Mouse (Mus musculus) right cerebral cortex, postnatal 14 days (tissue): Measurements from ENCODE around the gene Tmem109.
A peak's percentile ranks its signal among the peaks of the same experiment; 100 is the strongest.

Experiments
- DNase-seq: peaks from one replicate; pipeline ENCODE4 v3.0.0; 2022

The Tmem109 gene

GRCm38 (mm10) chr19:10881426-10882154 is at the start of gene Tmem109:
Gene Tmem109 (minus strand): TSS chr19:10882001.
- DNase-seq = peak; percentile 93

GRCm38 (mm10) chr19:10930641-10931040 is 48.8 kb upstream of the Tmem109 start:
- DNase-seq = no peak

GRCm38 (mm10) chr19:10926666-10927065 is 44.9 kb upstream of the Tmem109 start:
- DNase-seq = no peak

GRCm38 (mm10) chr19:10926123-10926621 is 44.4 kb upstream of the Tmem109 start:
- no peak for DNase-seq

GRCm38 (mm10) chr19:10924220-10924619 is 42.4 kb upstream of the Tmem109 start:
- DNase-seq = no peak

- DNase-seq = no peak
Measured at GRCm38 (mm10) chr19:10921058-10921457, 39.3 kb upstream of the Tmem109 start.

GRCm38 (mm10) chr19:10920532-10920931 is 38.7 kb upstream of the Tmem109 start, which contains the start of gene Zp1:
Gene Zp1 (minus strand): TSS chr19:10920632.
- DNase-seq = no peak

GRCm38 (mm10) chr19:10918321-10918991 is 36.7 kb upstream of the Tmem109 start:
- DNase-seq = no peak

GRCm38 (mm10) chr19:10916506-10916905 is 34.7 kb upstream of the Tmem109 start:
- DNase-seq = no peak

GRCm38 (mm10) chr19:10914870-10915269 is 33.1 kb upstream of the Tmem109 start:
- no peak for DNase-seq

- no peak for DNase-seq
Measured at GRCm38 (mm10) chr19:10914291-10914690, 32.5 kb upstream of the Tmem109 start.

GRCm38 (mm10) chr19:10909087-10909721 is 27.4 kb upstream of the Tmem109 start:
- no peak for DNase-seq

- peak; percentile 56 for DNase-seq
Measured at GRCm38 (mm10) chr19:10907891-10908290, 26.1 kb upstream of the Tmem109 start.

GRCm38 (mm10) chr19:10905728-10906000 is 23.9 kb upstream of the Tmem109 start:
- no peak for DNase-seq

- DNase-seq = peak; percentile 31
Measured at GRCm38 (mm10) chr19:10904927-10905727, 23.3 kb upstream of the Tmem109 start.

- no peak for DNase-seq
Measured at GRCm38 (mm10) chr19:10904512-10904911, 22.7 kb upstream of the Tmem109 start.

GRCm38 (mm10) chr19:10901046-10901445 is 19.2 kb upstream of the Tmem109 start:
- no peak for DNase-seq

GRCm38 (mm10) chr19:10900315-10900714 is 18.5 kb upstream of the Tmem109 start:
- peak; percentile 25 for DNase-seq

GRCm38 (mm10) chr19:10897491-10897890 is 15.7 kb upstream of the Tmem109 start:
- no peak for DNase-seq

- no peak for DNase-seq
Measured at GRCm38 (mm10) chr19:10896849-10897248, 15.0 kb upstream of the Tmem109 start.

- no peak for DNase-seq
Measured at GRCm38 (mm10) chr19:10895708-10896107, 13.9 kb upstream of the Tmem109 start.

- DNase-seq = peak; percentile 99
Measured at GRCm38 (mm10) chr19:10895016-10895528, 13.3 kb upstream of the Tmem109 start, which contains the start of gene Prpf19. Gene Prpf19 (plus strand): TSS chr19:10895231.

- no peak for DNase-seq
Measured at GRCm38 (mm10) chr19:10892201-10892600, 10.4 kb upstream of the Tmem109 start.
